Mouse (Mus musculus): Measurements from ENCODE around the gene Gm6502. TPM values are rescaled to one million over a fixed set of nuclear protein-coding genes. Genes with fewer than 3 reads are reported as not detected.
"Not testable (repeated sequence)": the region's sequence is repeated elsewhere in the genome, so short reads cannot be mapped to it uniquely, and the experiment has no call there.

The Gm6502 gene
- not detected in 2 replicates for total RNA-seq (2017)

GRCm38 (mm10) chr5:94314135-94314534 is at the start of gene Gm6502:
Gene Gm6502, plus strand, starts transcription at chr5:94314435.
- ATAC-seq (ENCODE audit: extremely low read depth, insufficient number of reproducible peaks, low FRiP score, poor library complexity, severe bottlenecking) = not testable (repeated sequence)

DNA sequence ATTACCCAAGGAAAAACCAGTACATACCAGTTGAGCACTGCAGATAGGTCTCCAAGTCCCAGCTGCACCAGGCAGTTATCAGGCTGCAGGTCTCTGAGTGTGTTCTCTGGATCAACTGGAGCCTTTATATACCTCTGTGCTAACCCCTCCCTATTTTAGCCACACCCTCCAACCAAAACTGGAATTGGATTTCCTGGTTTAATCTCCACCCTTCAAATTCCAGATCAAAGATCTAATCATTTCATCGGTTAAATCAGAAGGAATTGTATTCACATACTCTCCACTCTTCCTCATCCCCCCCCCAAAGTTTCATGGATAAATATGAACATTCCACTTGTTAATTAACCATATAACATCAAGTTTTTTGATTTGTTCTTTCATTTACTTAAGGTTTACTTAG is 7.5 kb upstream of the Gm6502 start, which contains the start of gene A430089I19Rik:
TSS of gene A430089I19Rik (minus strand) at position 101 of the 400 bp plus-strand sequence.
- ATAC-seq (ENCODE audit: extremely low read depth, insufficient number of reproducible peaks, low FRiP score, poor library complexity, severe bottlenecking) = not testable (repeated sequence)

DNA sequence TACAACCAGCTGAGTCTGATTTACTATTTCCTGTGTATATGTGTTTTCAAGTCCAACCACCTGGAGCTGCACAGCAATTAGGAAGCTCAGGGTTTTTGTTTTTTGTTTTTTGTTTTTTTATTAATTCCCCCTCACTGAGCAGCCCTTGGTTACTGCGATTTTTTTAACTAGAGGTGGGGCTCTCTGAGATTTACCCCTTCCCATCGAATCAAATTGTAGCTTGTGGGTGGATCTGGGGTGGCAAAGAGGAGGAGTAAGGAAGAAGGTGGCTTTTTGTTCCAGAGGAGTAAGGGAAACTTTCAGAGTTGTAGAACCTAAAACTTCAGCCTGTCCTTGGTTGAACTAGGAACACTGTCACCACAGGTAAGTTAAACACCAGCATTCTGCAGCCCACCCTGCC is 25.2 kb downstream of the Gm6502 start, which contains the start of gene AA792892:
TSS of gene AA792892 (plus strand) at position 301 of the 400 bp plus-strand sequence.
- not testable (repeated sequence) for ATAC-seq (ENCODE audit: extremely low read depth, insufficient number of reproducible peaks, low FRiP score, poor library complexity, severe bottlenecking)

Other genes starting within 250 kb of the Gm6502 start
- gene BC061212, start 243.9 kb upstream of the Gm6502 start, total RNA-seq (2017) = not detected in 2 replicates
- gene Gm6351, start 238.1 kb upstream of the Gm6502 start, total RNA-seq (2017) = not detected in 2 replicates
- not detected in 2 replicates for gene Gm3106, start 96.4 kb upstream of the Gm6502 start, total RNA-seq (2017)
- gene A430089I19Rik, start 7.6 kb upstream of the Gm6502 start, total RNA-seq (2017) = not detected in 2 replicates
- not detected in 2 replicates for gene AA792892, start 25.3 kb downstream of the Gm6502 start, total RNA-seq (2017)
- gene Gm7682, start 131.3 kb downstream of the Gm6502 start, total RNA-seq (2017) = not detected in 2 replicates
- not detected in 2 replicates for gene Gm3139, start 211.9 kb downstream of the Gm6502 start, total RNA-seq (2017)